Mouse (Mus musculus): ENCODE data around the gene Gm21394.
"Not testable (repeated sequence)": the region's sequence is repeated elsewhere in the genome, so short reads cannot be mapped to it uniquely, and the experiment has no call there.

Gene Gm21394

DNA sequence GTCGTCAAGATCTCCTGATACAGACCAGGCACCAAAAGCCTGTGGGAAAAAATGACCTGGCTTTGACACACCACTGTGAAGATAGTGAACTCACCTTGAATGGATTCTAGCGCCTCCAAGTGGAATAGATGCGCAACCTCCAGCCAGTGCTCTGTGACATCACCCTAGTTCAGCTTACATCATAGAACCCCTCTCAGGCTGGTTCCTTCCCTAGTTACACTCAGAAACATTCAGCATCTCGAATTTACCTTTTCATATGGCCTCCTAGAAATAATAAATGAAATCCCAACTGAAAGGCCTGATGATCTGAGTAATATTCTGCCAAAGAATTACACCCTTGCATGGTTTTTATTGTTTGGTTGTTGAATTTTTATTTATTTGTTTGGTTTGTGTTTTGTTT is at the start of gene Gm21394:
Gm21394 (minus strand) TSS at position 101 of the 400 bp plus-strand sequence.
- in situ Hi-C loops (cut with MboI; ENCODE audit: low pct_unique_long_range_greater_than_20kb in 1 of 2, low sequenced_read_pairs in 2 of 2, unreplicated experiment in 1 of 2): not testable (repeated sequence)

Measured in mouse embryonic stem cell (cell line).